Mouse (Mus musculus): ENCODE data around the gene Efcc1. TPM values are rescaled to one million over a fixed set of nuclear protein-coding genes. Genes with fewer than 3 reads are reported as not detected.
"Not testable (repeated sequence)": the region's sequence is repeated elsewhere in the genome, so short reads cannot be mapped to it uniquely, and the experiment has no call there.

Efcc1 gene
- total RNA-seq, 2 experiments from 2014 or later, result 2.0 to 2.1 TPM

DNA sequence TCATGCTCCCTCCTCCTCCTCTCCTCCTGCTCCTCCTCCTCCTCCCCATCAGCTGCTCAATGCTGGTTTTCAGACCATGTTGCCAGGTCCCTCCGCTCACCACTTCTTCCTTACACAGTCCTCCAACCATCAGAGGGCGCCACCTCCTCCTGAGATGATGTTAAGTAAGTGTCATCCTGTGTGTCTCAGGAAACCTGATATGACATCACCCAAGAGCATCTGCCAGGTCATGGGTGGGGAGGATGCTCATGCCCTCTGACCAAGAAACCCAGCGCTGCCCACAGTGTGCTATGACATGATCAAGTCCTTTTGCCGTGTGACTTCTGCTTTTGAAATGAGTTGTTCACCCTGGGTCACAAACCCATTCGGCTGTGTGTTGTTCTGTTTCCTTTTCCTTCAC lies 12.1 kb downstream of the Efcc1 start:
- DNase-seq (ENCODE audit: low spot score in 2 of 2), result no peak

DNA sequence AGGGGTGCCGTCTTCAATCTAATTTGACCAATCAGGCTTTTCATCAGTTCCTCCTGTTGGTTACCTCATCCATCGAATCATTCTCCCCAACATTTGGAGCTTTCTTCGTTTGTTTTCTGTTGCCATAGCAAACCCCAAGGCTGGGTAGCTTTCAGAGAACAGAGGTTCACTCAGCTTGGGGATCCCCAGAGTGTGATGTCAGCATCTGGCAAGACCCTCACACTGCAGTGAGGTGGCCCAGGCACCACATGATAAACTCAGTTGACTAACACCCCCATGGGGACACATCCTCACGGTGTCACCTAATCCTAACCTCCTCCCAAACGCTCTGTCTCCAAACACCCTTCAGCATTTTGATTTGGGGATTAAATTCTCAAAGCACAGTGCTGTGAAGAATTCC lies 12.6 kb downstream of the Efcc1 start:
- DNase-seq (ENCODE audit: low spot score in 2 of 2), result no peak

DNA sequence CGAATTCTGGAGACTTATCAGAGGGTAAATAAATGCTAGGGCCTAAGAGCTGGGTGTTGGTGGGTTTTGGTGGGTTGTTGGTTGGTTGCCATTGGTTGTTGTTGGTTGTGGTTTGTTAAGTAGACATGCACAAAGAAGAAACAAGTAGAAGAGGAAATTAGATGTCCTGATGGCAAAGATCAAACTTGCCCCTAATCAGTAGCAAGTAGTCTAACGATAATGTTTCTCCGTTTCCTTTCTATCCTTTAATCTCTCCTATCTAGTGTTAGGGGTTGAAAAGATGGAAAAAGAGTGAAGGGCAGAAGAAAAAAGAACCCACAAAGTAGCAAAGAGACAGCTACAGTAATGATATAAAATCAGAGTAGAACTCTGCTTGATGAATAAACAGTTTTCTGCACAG lies 14.0 kb downstream of the Efcc1 start:
- no peak for DNase-seq (ENCODE audit: low spot score in 2 of 2)

DNA sequence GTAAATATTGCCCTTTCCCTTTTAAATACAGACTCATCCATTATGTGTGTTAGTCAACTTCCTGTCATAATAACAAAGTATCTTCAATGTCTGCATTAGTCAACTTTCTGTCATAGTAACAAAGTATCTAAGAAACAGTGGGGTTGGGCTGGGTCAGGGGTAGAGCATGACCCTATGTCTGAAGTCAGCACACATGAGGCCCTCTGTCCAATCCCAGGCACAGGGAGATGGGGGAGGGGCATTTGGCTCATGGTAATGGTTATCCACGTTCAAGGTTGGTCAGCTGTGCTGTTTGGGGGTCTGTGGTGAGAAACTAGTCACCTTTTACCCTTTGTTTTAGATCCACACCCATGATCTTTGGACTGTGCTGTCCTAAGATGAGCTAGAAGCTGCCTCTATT lies 14.6 kb downstream of the Efcc1 start:
- no peak for DNase-seq (ENCODE audit: low spot score in 2 of 2)

DNA sequence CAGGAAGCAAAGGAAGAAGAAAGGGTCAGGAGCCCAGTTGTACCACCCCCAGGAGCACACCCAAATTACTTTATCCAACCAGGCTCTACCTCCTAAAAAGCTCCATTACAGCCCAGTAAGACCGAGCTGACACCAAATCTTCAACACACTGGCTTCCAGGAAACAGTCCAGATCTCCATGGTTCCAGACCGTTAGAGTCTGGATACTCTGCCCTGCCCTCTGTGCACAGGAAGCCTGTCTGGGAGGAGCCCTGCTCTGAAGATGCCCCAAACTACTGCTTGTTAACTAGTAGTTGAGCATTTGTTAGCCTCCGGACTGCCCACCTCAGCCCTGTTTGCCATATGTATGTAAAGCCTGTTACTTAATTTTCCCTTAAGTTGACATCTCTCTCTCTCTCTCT lies 15.4 kb downstream of the Efcc1 start:
- no peak for DNase-seq (ENCODE audit: low spot score in 2 of 2)

DNA sequence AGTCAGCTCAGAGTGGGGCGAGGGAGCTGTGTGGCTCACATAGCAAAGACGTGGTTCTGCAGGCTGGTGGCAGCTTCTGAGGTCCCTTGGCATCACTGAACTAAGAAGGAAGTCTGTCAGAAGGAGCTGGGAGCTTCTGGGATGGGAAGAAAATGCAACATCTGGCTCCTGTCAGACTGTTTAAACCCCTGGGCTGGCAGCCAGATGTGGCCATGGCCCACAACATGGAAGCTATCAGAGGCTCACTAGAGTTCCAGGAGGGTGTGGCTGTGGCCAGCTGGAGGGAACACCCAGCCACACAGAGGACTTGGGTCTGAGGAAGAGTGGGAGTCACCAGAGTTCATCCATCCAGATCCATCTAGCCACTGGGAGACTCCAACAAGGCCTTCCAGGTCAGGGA lies 16.2 kb downstream of the Efcc1 start:
- DNase-seq (ENCODE audit: low spot score in 2 of 2), result no peak

DNA sequence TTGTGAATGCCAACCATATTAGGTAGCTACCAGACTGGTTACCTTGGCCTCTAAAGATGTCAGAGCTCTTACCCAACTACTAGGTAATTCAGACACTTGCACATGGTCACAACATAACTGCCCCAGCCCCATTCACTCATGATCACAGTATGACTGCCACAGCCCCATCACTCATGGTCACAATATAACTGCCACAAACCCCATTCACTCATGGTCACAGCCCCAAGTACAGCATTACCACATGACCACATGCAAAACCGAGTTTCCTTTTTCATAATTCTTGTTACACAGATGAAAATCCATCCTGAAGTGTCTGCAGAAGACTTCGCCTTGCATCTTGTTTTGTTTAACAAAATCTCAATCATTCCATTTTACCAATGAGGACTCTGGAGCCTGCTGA lies 17.4 kb downstream of the Efcc1 start:
- no peak for DNase-seq (ENCODE audit: low spot score in 2 of 2)

DNA sequence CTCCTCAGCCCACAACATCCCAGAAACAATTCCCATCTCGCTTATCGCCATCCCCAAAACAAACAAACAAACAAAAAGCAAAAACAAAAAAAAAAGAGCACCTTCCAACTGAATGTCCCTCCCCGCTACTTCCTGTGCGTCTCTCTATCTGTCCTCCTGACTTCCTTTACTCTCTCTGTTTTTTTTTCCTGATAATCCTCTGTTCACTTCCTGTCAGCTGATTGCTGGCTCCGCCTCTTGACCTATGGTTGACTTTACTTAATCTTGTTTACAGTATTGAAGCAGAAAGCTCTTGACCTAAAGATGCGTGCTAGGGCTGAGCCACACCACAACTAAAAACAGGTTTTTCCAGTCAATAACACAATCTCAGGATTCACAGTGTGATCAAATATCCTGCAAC lies 17.9 kb downstream of the Efcc1 start:
- no peak for DNase-seq (ENCODE audit: low spot score in 2 of 2)

DNA sequence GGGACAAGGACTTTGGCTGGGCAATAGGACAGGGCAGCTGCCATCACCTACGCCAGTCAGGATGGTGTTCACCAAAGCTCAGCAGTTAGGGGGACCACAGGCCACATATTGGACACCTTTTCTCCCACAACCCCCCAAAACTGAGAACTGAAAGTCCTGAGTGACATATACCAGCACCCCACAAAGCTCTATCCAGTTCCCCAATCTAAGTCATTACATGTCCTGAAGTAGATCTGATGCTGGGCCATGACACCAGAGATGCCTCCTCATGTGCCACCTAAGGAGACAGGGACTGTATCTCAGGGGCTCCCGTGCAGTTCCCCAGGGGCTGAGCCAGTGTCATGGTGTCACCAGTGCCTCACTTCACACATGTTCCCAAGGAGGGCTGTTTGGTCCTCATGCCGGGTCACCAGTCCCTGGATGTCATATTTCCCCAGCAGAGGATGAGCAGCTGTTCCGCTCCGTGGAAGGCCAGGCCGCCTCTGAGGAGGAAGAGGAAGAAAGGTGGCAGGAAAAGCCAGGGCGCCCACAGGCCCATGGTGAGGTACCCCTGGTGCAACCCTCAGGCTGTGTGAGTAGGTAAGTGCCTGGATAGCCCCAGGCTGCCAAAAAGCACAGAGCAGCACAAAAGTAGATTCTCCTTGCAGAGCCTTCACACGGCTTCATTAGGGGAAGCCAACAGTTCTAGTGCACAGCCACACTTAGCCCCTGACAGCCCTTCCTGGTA lies 19.7 kb downstream of the Efcc1 start:
- DNase-seq (ENCODE audit: low spot score in 2 of 2), result no peak

DNA sequence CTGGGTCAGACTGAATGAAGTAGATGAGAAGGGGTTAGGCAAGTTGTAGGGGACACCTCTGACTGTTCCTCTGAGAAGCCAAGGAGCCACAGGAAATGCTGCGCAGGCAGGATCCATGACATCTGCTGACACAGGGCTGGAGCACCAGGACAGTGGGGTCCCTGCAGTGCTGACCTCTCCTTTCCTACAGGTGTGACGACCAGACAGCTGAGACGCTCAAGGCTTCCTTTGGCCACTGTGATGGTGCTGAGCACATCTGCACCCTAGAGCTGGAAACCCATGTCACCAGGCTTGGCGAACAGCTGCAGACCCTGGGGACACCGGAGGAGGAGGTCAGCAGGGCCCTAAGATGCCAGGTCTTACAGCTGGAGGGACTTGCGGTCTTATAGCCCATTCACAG lies 20.9 kb downstream of the Efcc1 start:
- no peak for DNase-seq (ENCODE audit: low spot score in 2 of 2)

DNA sequence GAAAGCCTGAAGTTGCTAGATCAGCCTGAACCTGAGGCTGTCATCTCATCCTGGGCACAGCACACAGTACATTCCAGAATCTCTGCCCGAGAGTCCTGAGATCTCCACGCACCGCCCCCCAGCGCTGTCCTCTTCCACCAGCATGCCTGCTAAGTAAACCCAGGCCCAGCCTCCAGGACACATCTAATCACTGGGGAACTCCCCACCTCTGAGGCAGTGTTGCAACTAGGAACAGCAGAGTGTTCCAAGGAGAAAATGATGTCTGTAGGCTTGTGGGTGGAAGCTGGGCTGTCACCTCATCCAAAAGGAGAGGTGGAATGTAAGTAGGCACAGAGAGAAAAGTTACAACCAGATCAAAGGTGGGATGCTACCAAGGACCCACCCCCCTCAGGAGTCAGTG lies 24.5 kb downstream of the Efcc1 start:
- DNase-seq (ENCODE audit: low spot score in 2 of 2), result no peak

DNA sequence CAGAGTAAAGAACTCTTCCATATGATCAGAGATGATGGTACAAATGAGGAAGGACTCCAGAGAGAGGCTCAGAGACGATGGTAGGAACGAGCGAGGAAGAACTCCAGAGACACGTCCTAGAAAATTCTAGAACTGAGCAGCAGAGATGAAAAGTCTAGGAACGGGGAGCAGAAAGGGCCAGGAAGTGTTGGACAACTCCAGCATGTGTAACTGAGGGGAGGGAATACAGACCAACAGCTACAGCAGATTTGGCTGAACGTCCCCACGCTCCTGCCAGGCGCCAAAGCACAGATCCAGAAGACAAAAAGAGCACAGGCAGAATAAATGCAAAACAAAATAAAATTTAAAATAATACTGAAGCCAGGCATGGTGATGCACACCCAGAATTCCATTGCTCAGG lies 26.2 kb downstream of the Efcc1 start:
- DNase-seq (ENCODE audit: low spot score in 2 of 2), result no peak

DNA sequence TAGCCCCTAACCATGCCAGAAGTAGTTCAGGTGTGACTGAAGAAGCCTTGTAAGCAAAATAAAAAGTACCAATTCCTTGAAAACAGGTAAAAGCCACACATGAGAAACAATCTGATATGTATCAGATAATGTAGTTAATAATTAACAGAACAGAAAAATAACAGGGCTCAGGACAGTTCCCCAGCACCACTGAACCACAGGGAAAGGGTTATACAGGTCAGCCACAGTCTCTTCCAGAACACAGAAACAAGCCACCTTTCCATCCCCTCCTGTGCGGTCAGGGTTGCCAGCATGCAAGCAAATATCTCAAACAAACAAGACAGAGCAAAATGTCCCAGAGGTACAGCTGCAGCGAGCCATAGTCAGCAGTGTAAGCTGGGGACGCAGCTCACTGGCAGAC lies 28.7 kb downstream of the Efcc1 start:
- no peak for DNase-seq (ENCODE audit: low spot score in 2 of 2)

DNA sequence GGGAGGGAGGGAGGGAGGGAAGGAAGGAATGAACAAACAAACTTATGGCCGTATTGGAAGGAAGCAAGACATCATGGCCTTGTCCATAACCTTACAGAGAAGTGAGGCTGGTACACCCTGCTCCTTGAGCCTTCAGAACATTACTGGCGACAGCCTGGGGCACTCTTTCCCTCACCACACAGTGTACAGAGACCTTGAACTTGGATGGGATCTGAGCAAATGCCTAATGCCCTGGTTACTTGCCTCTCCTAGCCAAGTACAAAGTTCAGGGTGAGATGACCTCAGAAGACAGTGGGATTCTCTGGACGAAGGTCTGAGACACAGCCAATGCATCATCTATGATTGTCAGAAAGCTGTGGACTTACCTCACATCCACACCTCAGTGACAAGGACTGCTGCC lies 29.2 kb downstream of the Efcc1 start:
- no peak for DNase-seq (ENCODE audit: low spot score in 2 of 2)

DNA sequence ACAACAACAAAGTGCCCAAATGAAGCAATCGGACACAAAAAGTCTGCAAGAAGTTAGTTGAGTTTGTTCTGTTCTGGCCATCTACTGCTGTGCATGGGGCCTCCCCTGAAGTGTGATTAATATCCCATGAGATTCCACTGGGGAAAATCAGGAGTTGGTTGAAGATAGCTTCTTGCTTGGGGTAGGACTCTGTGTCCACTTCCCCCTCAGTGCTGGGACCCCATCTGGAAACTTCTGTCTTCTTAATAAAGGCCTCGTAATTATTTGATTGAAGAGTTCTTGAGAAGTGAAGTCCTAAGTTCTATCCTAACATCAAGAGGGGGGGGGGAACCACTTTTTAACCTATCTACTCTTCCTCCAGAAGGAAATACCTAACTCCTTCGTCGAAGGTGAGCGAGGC lies 31.5 kb downstream of the Efcc1 start:
- DNase-seq (ENCODE audit: low spot score in 2 of 2), result no peak

DNA sequence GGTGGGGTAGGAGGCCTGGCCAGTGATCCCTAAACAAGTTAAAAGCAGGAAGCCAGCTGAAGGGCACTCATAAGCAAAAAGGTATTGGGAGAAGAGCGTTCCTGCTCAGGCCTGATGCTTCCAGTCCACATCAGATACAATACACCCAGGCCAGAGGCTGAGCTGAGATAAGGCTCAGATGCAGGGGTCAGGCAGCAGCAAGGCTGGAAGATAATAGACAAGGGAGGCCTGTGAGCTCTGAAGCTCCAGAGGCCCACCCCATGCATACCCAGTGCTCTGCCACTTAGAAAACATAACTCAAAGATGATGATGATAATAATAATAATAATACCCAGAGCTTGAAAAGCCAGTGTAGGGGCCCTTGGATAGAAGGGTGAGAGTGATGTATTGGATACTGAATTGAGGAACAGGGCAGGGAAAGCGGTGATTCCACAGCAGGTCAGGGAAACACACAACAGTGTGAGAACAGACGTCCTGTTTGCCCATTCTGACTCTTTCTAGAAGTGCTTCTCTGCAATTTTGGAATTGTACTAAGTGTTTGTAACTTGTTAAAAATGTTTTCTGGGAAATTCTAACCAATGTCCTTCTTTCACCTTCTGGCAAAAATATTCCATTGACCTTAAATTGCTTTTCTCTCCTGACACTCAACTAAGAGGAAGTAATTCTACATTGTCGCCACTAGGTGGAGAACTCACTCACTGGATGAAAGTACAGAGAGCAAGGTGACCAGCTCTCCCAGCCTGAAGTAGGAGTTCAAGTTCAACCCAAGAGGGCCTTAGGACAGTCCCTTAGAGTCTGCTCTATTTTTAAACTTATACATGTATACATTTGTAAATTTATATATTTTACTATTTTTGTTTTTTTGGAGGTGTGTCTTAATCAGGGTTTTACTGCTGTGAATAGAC lies 33.0 kb downstream of the Efcc1 start:
- DNase-seq (ENCODE audit: low spot score in 2 of 2), result no peak

DNA sequence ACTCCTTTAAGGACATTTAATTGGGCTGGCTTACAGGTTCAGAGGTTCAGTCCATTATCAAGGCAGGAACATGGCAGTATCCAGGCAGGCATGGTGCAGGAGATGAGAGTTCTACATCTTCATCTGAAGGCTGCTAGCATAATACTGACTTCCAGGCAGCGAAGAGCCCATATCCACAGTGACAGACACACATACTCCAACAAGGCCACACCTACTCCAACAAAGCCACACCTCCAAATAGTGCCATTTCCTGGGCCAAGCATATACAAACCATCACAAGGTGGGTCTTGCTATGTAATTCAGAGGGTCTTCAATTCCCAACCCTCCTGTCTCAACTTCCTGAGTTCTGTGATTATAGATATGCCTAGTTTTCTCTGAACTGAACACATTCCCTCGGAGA lies 33.6 kb downstream of the Efcc1 start:
- DNase-seq (ENCODE audit: low spot score in 2 of 2), result not testable (repeated sequence)

DNA sequence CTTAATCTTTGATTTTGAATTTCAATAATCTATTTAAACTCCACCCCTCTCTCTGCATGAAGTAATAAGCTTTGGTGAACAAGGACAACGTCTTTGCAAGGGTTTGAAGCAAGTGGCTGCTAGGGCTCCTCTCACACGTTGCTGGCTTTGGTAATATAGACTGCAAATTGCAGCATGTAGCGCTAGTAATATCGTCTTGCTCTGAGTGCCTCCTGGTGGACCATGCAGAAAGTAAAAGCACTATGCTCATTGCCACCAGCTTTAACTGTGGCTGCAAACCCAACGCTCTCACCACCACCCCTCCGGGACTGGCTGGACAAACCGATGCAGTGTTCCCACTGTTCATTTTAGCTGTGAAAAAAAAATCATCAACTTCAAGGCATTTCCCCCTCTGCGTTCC lies 40.0 kb downstream of the Efcc1 start:
- no peak for DNase-seq (ENCODE audit: low spot score in 2 of 2)

DNA sequence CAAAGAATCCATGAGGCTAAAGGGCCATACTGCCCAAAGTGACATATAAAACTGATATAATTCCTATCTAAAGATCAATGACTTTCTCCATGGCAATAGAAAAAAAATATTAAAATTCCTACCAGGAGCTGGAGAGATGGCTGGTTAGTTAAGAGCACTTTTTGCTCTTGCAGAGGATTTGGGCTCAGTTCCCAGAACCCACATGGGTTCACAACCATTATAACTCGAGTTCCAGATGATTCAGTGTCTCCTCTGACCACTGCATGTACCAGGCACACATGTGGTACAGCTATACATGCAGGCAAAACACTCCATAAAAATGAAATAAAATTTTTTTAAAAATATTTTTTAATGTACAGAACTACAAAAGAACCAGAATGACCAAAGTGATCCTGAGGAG lies 43.8 kb downstream of the Efcc1 start:
- DNase-seq (ENCODE audit: low spot score in 2 of 2), result no peak

DNA sequence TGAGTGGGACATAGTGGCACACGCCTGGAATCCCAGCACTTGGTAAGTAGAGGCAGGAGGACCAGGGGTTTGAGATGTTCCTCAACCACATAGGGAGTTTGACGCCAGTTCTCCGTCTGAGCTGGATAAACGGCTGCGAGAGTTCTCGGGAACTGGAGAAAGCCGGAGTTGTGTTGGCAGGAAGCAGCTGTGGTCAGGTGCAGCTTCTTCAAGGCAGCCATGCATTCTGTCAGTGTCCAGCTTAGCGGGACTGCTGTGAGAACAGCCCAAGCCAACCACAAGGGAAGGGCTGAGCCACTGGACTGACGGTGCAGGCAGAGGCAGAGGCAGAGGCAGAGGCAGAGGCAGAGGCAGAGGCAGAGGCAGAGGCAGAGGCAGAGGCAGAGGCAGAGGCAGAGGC lies 44.2 kb downstream of the Efcc1 start:
- DNase-seq (ENCODE audit: low spot score in 2 of 2), result no peak

DNA sequence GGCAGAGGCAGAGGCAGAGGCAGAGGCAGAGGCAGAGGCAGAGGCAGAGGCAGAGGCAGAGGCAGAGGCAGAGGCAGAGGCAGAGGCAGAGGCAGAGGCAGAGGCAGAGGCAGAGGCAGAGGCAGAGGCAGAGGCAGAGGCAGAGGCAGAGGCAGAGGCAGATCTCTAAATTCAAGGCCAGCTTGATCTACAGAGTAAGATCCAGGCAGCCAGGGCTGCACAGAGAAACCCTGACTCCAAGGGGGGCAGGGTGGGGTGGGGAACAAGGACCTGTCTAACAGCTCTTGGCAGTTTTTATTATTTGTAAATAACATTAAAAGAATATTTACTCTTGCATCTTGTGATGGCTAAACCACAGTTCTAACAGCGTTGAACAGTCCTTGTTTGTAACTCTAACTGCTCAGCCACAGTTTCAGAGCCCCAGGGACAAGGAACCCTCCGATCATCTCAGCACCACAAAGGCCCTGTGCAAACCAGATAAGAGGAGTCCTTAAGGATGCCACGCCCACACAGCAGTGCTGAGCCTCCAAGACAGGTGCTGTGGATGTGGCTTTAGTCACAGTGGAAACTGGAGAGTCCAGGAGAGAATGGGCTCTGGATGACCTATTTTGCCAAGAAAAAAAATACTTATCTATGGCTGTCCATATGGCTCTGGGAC lies 45.0 kb downstream of the Efcc1 start:
- no peak for DNase-seq (ENCODE audit: low spot score in 2 of 2)

DNA sequence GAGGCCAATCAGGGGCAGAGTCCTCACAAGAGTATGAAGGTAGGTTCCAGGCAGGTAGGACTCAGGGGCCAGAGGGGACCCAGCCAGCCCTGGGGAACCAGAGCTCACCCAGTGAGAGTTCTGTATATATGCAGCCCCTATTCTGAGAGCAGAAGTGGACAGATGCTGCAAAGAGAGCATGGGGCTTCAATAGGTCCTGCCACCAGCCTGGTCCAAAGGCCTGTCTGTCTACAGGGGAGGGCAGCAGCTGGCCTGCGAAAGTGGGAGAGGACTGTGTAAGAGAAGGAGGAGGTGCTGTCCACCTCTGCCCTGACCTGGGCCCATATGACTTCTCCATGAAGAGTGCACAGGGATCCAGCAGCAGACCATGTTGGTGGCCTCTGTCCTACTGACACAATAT lies 46.0 kb downstream of the Efcc1 start:
- no peak for DNase-seq (ENCODE audit: low spot score in 2 of 2)
